7 mouse cellular contexts compared by ENCODE assay signal in genomic region chr16:14291223-14291622, GRCm38 (mm10). TPM values are rescaled to one million over a fixed set of nuclear protein-coding genes. Genes with fewer than 3 reads are reported as not detected.
DNase-seq lines count a peak whose midpoint lies in the region; ATAC-seq and TF ChIP-seq lines count a peak whose summit lies in the region.

Gene Myh11, minus strand, starts transcription at chr16:14291372.

- H3K4me2 ChIP-seq in forebrain, postnatal 0 days (ENCODE audit: low read depth): peak within 1 kb of the TSS; percentile 65
- H3K4me2 ChIP-seq in limb, embryonic 11.5 days (ENCODE audit: low read depth, severe bottlenecking): peak within 1 kb of the TSS; percentile 36
- H3K4me2 ChIP-seq in midbrain, embryonic 11.5 days: peak within 1 kb of the TSS; percentile 30; the same call in 1 of the 2 replicates

- 0 out of 2 replicates have a peak, but pooled peaks cover 4% of the 10 kb centered on the region for H3K4me1 ChIP-seq in forebrain, postnatal 0 days (ENCODE audit: insufficient read depth)
- peaks cover 15% of the 10 kb centered on the region for H3K4me1 ChIP-seq in hindbrain, embryonic 10.5 days (replicated peaks)
- H3K4me1 ChIP-seq in limb, embryonic 11.5 days (ENCODE audit: control insufficient read depth, insufficient read depth, low read length): no peaks in the 10 kb centered on the region
- 0 out of 2 replicates have a peak, but pooled peaks cover 2% of the 10 kb centered on the region for H3K4me1 ChIP-seq in midbrain, embryonic 11.5 days (ENCODE audit: control insufficient read depth, insufficient read depth, low read length)
- no peaks in the 10 kb centered on the region for H3K4me1 ChIP-seq in spleen, adult 2 months (ENCODE audit: control insufficient read depth, insufficient read depth, insufficient read length)

- peak; percentile 59 for TF ChIP-seq CTCF in forebrain, postnatal 0 days (IDR thresholded peaks at IDR 0.05; ENCODE audit: low read depth)
- peak; percentile 18; the same call in 1 of the 2 replicates for TF ChIP-seq CTCF in spleen, adult 2 months (IDR thresholded peaks at IDR 0.05; ENCODE audit: extremely low read depth, insufficient read depth, insufficient read length, insufficient replicate concordance)

- no peak within 1 kb of the TSS for H3K27ac ChIP-seq in forebrain, postnatal 0 days (ENCODE audit: low read depth, low read length)
- no peak within 1 kb of the TSS for H3K27ac ChIP-seq in hindbrain, embryonic 10.5 days
- no peak within 1 kb of the TSS for H3K27ac ChIP-seq in limb, embryonic 11.5 days (replicated peaks; ENCODE audit: low read depth, low read length)
- no peak within 1 kb of the TSS for H3K27ac ChIP-seq in midbrain, embryonic 11.5 days (ENCODE audit: low read depth, low read length)
- H3K27ac ChIP-seq in spleen, adult 2 months (ENCODE audit: insufficient read depth, low read length): no peak within 1 kb of the TSS

- H3K36me3 ChIP-seq in forebrain, postnatal 0 days (ENCODE audit: insufficient read depth): no peaks in the 10 kb centered on the region
- no peaks in the 10 kb centered on the region for H3K36me3 ChIP-seq in hindbrain, embryonic 10.5 days
- H3K36me3 ChIP-seq in limb, embryonic 11.5 days (ENCODE audit: control insufficient read depth, insufficient read depth, low read length): no peaks in the 10 kb centered on the region
- H3K36me3 ChIP-seq in midbrain, embryonic 11.5 days (ENCODE audit: control insufficient read depth, insufficient read depth, low read length): no peaks in the 10 kb centered on the region
- H3K36me3 ChIP-seq in spleen, adult 2 months (ENCODE audit: control insufficient read depth, insufficient read depth, low read length): no peaks in the 10 kb centered on the region

- H3K9me3 ChIP-seq in forebrain, postnatal 0 days (ENCODE audit: low read length): no peaks in the 10 kb centered on the region
- no peaks in the 10 kb centered on the region for H3K9me3 ChIP-seq in hindbrain, embryonic 10.5 days
- no peaks in the 10 kb centered on the region for H3K9me3 ChIP-seq in limb, embryonic 11.5 days (ENCODE audit: control insufficient read depth, low read length)
- H3K9me3 ChIP-seq in midbrain, embryonic 11.5 days (ENCODE audit: control insufficient read depth, low read length): no peaks in the 10 kb centered on the region

- peak; percentile 58 for ATAC-seq in forebrain, postnatal 0 days
- ATAC-seq in limb, embryonic 11.5 days (ENCODE audit: insufficient number of reproducible peaks, low FRiP score, low TSS enrichment, low read depth): peak; percentile 32; the same call in 1 of the 2 replicates
- ATAC-seq in midbrain, embryonic 11.5 days (ENCODE audit: low FRiP score): peak; percentile 70

- no peak for TF ChIP-seq POLR2A in spleen, adult 2 months (IDR thresholded peaks at IDR 0.05; ENCODE audit: low read depth, low read length)

- 4% methylated on average over 16 of the region's 16 CpGs for WGBS in forebrain, postnatal 0 days
- WGBS in hindbrain, embryonic 10.5 days: 5% methylated on average over 16 of the region's 16 CpGs
- 7% methylated on average over 16 of the region's 16 CpGs for WGBS in limb, embryonic 11.5 days
- WGBS in midbrain, embryonic 11.5 days: 5% methylated on average over 16 of the region's 16 CpGs
- 15% methylated on average over 16 of the region's 16 CpGs for WGBS in spleen, adult 2 months

- H3K9ac ChIP-seq in forebrain, postnatal 0 days: peak within 1 kb of the TSS; percentile 33; the same call in 1 of the 2 replicates
- 0 out of 2 replicates have a peak within 1 kb of the TSS, but pooled peaks have one; percentile 22 for H3K9ac ChIP-seq in limb, embryonic 11.5 days (ENCODE audit: low read length)
- H3K9ac ChIP-seq in midbrain, embryonic 11.5 days (ENCODE audit: low read length): no peak within 1 kb of the TSS

- DNase-seq in adrenal gland, adult (ENCODE audit: inconsistent age in 2 of 2, low spot score in 1 of 2): peak; percentile 75 to 91
- DNase-seq in cerebellum, adult 8-10 months: peak; percentile 23
- peak; percentile 32 for DNase-seq in forebrain, postnatal 0 days
- peak; percentile 72 for DNase-seq in hindbrain, embryonic 10.5 days (ENCODE audit: low spot score)
- DNase-seq in limb, embryonic 11.5 days (ENCODE audit: low spot score): peak; percentile 73
- peak; percentile 93 for DNase-seq in midbrain, embryonic 11.5 days (ENCODE audit: low spot score, missing footprints)
- DNase-seq in spleen, adult 2 months (ENCODE audit: low read depth in 1 of 2, low spot score in 2 of 2): peak in 1 of 2 experiments; percentile 20

- H3K27me3 ChIP-seq in forebrain, postnatal 0 days (ENCODE audit: insufficient read depth, low read length): no peaks in the 10 kb centered on the region
- peaks cover 30% of the 10 kb centered on the region for H3K27me3 ChIP-seq in hindbrain, embryonic 10.5 days (ENCODE audit: insufficient read depth, poor library complexity, severe bottlenecking)
- H3K27me3 ChIP-seq in limb, embryonic 11.5 days (ENCODE audit: control insufficient read depth, insufficient read depth, low read length): peaks cover 11% of the 10 kb centered on the region
- peaks cover 7% of the 10 kb centered on the region for H3K27me3 ChIP-seq in midbrain, embryonic 11.5 days (ENCODE audit: control insufficient read depth, insufficient read depth, low read length)
- peaks cover 3% of the 10 kb centered on the region; the same call in 1 of the 2 replicates for H3K27me3 ChIP-seq in spleen, adult 2 months (ENCODE audit: control insufficient read depth, insufficient read depth, low read length)

- peak within 1 kb of the TSS; percentile 24 for H3K4me3 ChIP-seq in forebrain, postnatal 0 days (ENCODE audit: low read depth, low read length)
- peak within 1 kb of the TSS; percentile 41 for H3K4me3 ChIP-seq in hindbrain, embryonic 10.5 days
- peak within 1 kb of the TSS; percentile 16; the same call in 1 of the 2 replicates for H3K4me3 ChIP-seq in limb, embryonic 11.5 days (ENCODE audit: low read depth, low read length)
- H3K4me3 ChIP-seq in midbrain, embryonic 11.5 days (ENCODE audit: low read depth, low read length): no peak within 1 kb of the TSS
- H3K4me3 ChIP-seq in spleen, adult 2 months (ENCODE audit: extremely low read depth, insufficient read depth, insufficient read length): no peak within 1 kb of the TSS

RNA-seq across cellular contexts. Expression of gene Myh11, which starts in this region (rescaled TPM):
- 0.69 and 2.0 TPM in 2 replicates for total RNA-seq in forebrain, postnatal 0 days (2014; rRNA removed)
- 0.52 and 0.53 TPM in 2 replicates for polyA plus RNA-seq in forebrain, postnatal 0 days (2015; fragmentation: Nextera tagmentation; extraction: Ambion mirVana)
- polyA plus RNA-seq in hindbrain, embryonic 10.5 days (2016; fragmentation: Nextera tagmentation; extraction: Ambion mirVana): 0.04 and 0.06 TPM in 2 replicates
- 0.08 TPM in 1 of 2 replicates, not detected in the other for polyA plus RNA-seq in limb, embryonic 11.5 days (2014; fragmentation: Nextera tagmentation; extraction: Ambion mirVana)
- polyA plus RNA-seq in midbrain, embryonic 11.5 days (2014; fragmentation: Nextera tagmentation; extraction: Ambion mirVana): 0.18 and 0.26 TPM in 2 replicates
- 5.7 and 6.1 TPM in 2 replicates for polyA plus RNA-seq in spleen, adult 2 months (2012; rRNA removed)

Comparison
In these comparisons a context has a peak if more than half of its experiments do, and no peak if none do; other contexts are left out.
1. Peak in DNase-seq and H3K4me3 ChIP-seq in hindbrain, embryonic 10.5 days; RNA of the gene not detected or under 1 TPM.
2. Peak in DNase-seq, ATAC-seq, H3K4me3 ChIP-seq, H3K9ac ChIP-seq and H3K4me2 ChIP-seq in limb, embryonic 11.5 days; RNA of the gene not detected or under 1 TPM.
3. Peak in DNase-seq, ATAC-seq and H3K4me2 ChIP-seq in midbrain, embryonic 11.5 days; RNA of the gene not detected or under 1 TPM.